Mouse (Mus musculus) spleen, adult 18-20 months (tissue): Measurements from ENCODE around the gene Cyp17a1.

ENCODE experiments used
- DNase-seq, 2 experiments: peaks; one replicate each; pipeline ENCODE4 v3.0.0; 2022; ENCODE audit warnings: mixed read lengths in 2 of 2

The Cyp17a1 gene

GRCm38 (mm10) chr19:46672766-46673418 lies at the start of gene Cyp17a1:
TSS of gene Cyp17a1 (minus strand) at chr19:46673172.
- no peak for DNase-seq

GRCm38 (mm10) chr19:46718150-46718549 lies 45.2 kb upstream of the Cyp17a1 start:
- no peak for DNase-seq

- DNase-seq, result no peak
Observed at GRCm38 (mm10) chr19:46715016-46715415, 42.0 kb upstream of the Cyp17a1 start.

GRCm38 (mm10) chr19:46714234-46714633 lies 41.3 kb upstream of the Cyp17a1 start:
- DNase-seq, result no peak

- DNase-seq, result no peak
Observed at GRCm38 (mm10) chr19:46710614-46711013, 37.6 kb upstream of the Cyp17a1 start.

GRCm38 (mm10) chr19:46707296-46708151 lies 34.6 kb upstream of the Cyp17a1 start, which contains the start of gene As3mt:
TSS of gene As3mt (plus strand) at chr19:46707458.
- peak; percentile 55 to 72 for DNase-seq

- no peak for DNase-seq
Observed at GRCm38 (mm10) chr19:46706540-46707295, 33.7 kb upstream of the Cyp17a1 start.

GRCm38 (mm10) chr19:46705779-46706495 lies 33.0 kb upstream of the Cyp17a1 start:
- DNase-seq, result peak; percentile 28 to 29

GRCm38 (mm10) chr19:46701156-46701555 lies 28.2 kb upstream of the Cyp17a1 start:
- DNase-seq, result no peak

GRCm38 (mm10) chr19:46699011-46699481 lies 26.1 kb upstream of the Cyp17a1 start:
- no peak for DNase-seq

GRCm38 (mm10) chr19:46697840-46698517 lies 25.0 kb upstream of the Cyp17a1 start:
- peak; percentile 37 to 52 for DNase-seq

- no peak for DNase-seq
Observed at GRCm38 (mm10) chr19:46696943-46697342, 24.0 kb upstream of the Cyp17a1 start.

GRCm38 (mm10) chr19:46696482-46696881 lies 23.5 kb upstream of the Cyp17a1 start:
- DNase-seq, result no peak

GRCm38 (mm10) chr19:46693146-46693545 lies 20.2 kb upstream of the Cyp17a1 start:
- DNase-seq, result no peak

- DNase-seq, result no peak
Observed at GRCm38 (mm10) chr19:46691078-46691477, 18.1 kb upstream of the Cyp17a1 start.

- no peak for DNase-seq
Observed at GRCm38 (mm10) chr19:46690387-46690786, 17.4 kb upstream of the Cyp17a1 start.

GRCm38 (mm10) chr19:46689460-46690372 lies 16.7 kb upstream of the Cyp17a1 start, which contains the start of gene Borcs7:
TSS of gene Borcs7 (plus strand) at chr19:46689906.
- peak; percentile 73 to 85 for DNase-seq

- no peak for DNase-seq
Observed at GRCm38 (mm10) chr19:46679720-46680383, 6.9 kb upstream of the Cyp17a1 start.

GRCm38 (mm10) chr19:46675641-46676040 lies 2.7 kb upstream of the Cyp17a1 start:
- no peak for DNase-seq

- peak; percentile 41 to 62 for DNase-seq
Observed at GRCm38 (mm10) chr19:46670691-46671090, 2.3 kb downstream of the Cyp17a1 start.
